Mouse (Mus musculus) gastrocnemius, adult 2 months (tissue): ENCODE data around the gene Ccdc162. TPM values are rescaled to one million over a fixed set of nuclear protein-coding genes. Genes with fewer than 3 reads are reported as not detected.

Source experiments
- DNase-seq: peaks from one replicate; pipeline ENCODE4 v3.0.0; 2022
- H3K27ac ChIP-seq: fragments of 200-600 bp; 2 replicates; pipeline ENCODE4 v1.8.1; 2022; ENCODE audit warnings: mild to moderate bottlenecking
- H3K4me3 ChIP-seq: fragments of 200-600 bp; 2 replicates; pipeline ENCODE4 v1.8.1; 2022; ENCODE audit warnings: mild to moderate bottlenecking, moderate library complexity
- CTCF ChIP-seq: fragments of 200-600 bp; IDR thresholded peaks from 2 replicates; pipeline ENCODE4 v1.8.1; 2022; ENCODE audit warnings: antibody characterized with exemption, mild to moderate bottlenecking, moderate library complexity
- intact Hi-C: fragments of 180-260 bp; cut with DNase I; formaldehyde crosslinking; loops from one replicate; pipeline ENCODE4 v1.15.1; 2025
- total RNA-seq, 2 experiments: library from RNA; stranded (reverse); gene quantifications; 2 replicates each; pipeline ENCODE4 v1.2.3; 2021

The Ccdc162 gene
- total RNA-seq, 2 experiments from 2014 or later = 0.89 to 1.3 TPM

DNA sequence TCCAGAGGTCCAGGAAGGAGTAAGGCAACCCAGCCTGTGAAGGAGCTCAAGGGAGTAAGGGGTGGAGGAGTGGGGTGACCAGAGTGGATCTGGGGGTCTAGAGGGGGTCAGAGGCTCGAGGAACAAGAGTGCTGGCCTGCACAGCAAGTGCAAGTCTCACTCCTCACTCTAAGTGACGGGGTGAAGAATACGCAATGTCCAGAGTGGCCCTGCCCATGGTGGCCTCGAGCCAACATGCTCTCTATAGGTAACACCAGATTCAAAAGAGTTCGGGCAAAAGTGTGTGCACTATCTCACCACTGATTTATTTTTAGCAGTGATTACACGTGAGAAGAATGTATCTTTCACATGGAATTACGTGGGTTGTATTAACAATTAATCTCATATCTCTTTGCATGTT lies 63.4 kb downstream of the Ccdc162 start:
- no peak for DNase-seq
- Histone ChIP-seq H3K27ac (no peak overlapping the region), H3K4me3 (no peak overlapping the region)
- intact Hi-C loops = no loop called here
- no peak for TF ChIP-seq CTCF

- no peak for TF ChIP-seq CTCF
- H3K27ac ChIP-seq = no peak overlapping the region
- H3K4me3 ChIP-seq = no peak overlapping the region
- DNase-seq = no peak
- intact Hi-C loops = no loop called here
Observed at GRCm38 (mm10) chr10:41652094-41652775, 64.2 kb downstream of the Ccdc162 start.

DNA sequence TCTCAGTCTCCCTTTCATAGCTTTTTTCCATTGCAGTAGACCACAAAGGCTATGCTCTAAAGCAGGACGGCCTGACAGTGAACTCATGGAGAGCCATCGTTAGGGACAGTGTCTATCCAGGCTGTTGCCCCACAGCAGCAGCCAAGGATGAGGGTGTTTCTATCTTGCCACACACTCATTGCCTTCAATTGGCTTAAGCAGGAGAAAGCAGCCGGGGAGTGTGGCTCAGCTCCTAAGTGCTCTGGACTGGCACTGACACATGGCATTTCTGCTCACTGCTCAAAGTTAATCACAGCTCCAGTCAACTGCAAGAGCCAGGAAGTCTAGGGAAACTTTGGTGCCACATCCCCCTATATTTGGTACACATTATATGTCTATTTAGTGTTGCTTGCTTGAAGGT lies 64.9 kb downstream of the Ccdc162 start:
- no peak overlapping the region for H3K4me3 ChIP-seq
- TF ChIP-seq CTCF = no peak
- no peak for DNase-seq
- H3K27ac ChIP-seq = no peak overlapping the region
- intact Hi-C loops = no loop called here

DNA sequence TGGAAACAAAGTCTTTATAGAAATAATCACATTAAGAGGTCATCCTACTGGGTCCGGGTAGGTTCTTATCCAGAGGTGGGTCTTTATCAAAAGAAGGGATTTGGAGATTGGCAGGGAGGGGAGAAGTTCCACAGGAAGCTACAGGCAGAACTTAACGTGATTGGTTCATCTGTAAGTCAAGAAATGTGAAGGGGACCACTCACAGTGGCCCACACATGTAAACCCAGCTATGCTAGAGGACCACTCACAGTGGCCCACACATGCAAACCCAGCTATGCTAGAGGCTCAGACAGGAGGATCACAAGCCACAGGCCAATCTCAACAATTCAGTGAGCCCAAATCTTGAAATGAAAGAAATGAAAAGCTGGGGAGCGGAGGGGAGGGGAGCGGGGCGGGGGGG lies 67.2 kb downstream of the Ccdc162 start:
- no peak for TF ChIP-seq CTCF
- intact Hi-C loops = no loop called here
- no peak for DNase-seq
- H3K27ac ChIP-seq = no peak overlapping the region
- no peak overlapping the region for H3K4me3 ChIP-seq

GRCm38 (mm10) chr10:41638776-41639175 lies 77.7 kb downstream of the Ccdc162 start:
- H3K27ac ChIP-seq = no peak overlapping the region
- no peak overlapping the region for H3K4me3 ChIP-seq
- intact Hi-C loops = no loop called here
- TF ChIP-seq CTCF = no peak
- no peak for DNase-seq

GRCm38 (mm10) chr10:41635276-41636033 lies 81.0 kb downstream of the Ccdc162 start:
- DNase-seq = no peak
- TF ChIP-seq CTCF = no peak
- Histone ChIP-seq H3K27ac (no peak overlapping the region), H3K4me3 (no peak overlapping the region)
- intact Hi-C loops = no loop called here

DNA sequence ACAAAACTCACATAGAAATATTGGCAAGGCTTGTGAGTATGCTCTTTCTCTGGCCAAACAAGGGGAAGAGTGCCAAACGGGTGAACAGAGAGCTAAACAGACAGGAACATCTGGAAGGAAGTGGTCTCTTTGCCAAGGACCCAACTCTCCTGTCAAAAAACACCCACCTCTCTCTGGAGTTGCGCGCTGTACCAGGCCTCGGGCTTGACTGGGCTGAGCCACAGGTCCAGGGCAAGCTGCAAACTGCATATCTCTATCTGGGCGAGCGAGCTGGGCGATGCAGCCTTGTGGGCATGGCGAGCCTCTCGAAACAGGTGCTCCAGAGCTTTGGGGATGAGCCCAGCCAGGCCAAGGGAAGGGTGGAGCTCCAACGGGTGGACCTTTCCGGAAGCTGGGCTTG lies 82.6 kb downstream of the Ccdc162 start:
- Histone ChIP-seq H3K4me3 (no peak overlapping the region), H3K27ac (no peak overlapping the region)
- no peak for TF ChIP-seq CTCF
- no peak for DNase-seq
- intact Hi-C loops = no loop called here

DNA sequence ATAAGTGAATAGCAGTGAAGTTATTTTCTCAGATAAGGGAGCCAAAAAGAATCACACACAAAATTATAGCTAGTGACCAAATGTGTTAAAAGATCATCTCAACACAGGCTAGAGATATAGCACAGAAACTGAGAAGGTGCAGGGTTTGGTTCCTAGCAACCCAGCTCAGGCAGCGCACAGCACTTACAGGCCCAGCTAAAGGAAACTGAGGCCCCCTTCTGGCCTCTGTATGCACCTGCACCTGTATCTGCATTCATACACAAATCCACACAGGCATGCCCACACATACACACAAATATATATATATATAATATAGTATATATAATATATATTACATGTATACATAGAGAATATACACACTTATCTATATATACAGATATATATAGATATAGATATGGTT lies 84.4 kb downstream of the Ccdc162 start:
- Histone ChIP-seq H3K27ac (no peak overlapping the region), H3K4me3 (no peak overlapping the region)
- TF ChIP-seq CTCF = peak; percentile 29; the same call in 1 of the 2 replicates
- intact Hi-C loops = no loop called here
- no peak for DNase-seq

- no peak for DNase-seq
- Histone ChIP-seq H3K4me3 (no peak overlapping the region), H3K27ac (no peak overlapping the region)
- intact Hi-C loops = no loop called here
- TF ChIP-seq CTCF = no peak
Observed at GRCm38 (mm10) chr10:41626996-41627395, 89.4 kb downstream of the Ccdc162 start.

DNA sequence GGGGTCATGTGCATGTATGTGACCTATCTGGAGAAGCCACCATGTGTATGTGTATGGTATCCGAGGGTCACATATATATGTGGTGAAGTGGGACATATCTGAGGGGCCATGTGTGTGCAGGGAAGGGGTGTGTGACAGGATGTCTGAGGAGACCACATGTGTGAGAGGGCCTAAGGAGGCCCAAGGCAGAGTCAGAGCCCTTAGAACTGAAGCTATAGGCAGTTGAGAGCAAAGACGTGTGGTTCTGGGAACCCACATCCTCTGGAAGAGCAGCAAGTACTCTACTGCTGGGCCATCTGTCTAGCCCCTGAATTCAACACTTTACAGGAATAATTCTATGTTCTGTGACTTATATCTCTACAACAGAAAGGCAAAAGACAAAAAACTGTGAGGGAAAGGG lies 96.4 kb downstream of the Ccdc162 start:
- DNase-seq = no peak
- no peak overlapping the region for H3K27ac ChIP-seq

DNA sequence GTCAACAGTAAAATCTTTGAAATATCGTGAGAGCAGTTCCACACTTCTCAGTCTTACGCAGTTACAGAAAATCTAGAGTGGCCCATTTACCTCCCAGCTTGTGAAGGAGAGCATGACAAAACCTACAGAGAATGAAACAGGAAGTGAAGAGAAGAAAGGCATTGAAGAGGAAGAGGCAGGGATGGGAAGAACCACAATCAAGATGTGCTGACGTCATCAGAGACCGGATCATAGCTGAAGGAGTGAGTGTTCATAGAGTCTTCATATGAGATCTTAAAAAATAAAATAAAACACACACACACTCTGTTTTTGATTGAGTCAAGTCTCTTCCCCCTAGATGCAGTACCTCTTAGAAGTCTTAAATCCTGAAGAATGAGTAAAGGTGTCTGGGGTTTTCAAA lies 100.9 kb downstream of the Ccdc162 start:
- Histone ChIP-seq H3K27ac (no peak overlapping the region), H3K4me3 (no peak overlapping the region)
- no peak for DNase-seq
- intact Hi-C loops = no loop called here
- TF ChIP-seq CTCF = no peak

More for the DNA sequence above, 96.4 kb downstream of the Ccdc162 start:
- H3K4me3 ChIP-seq = no peak overlapping the region
- intact Hi-C loops = no loop called here
- no peak for TF ChIP-seq CTCF

- H3K4me3 ChIP-seq = no peak overlapping the region
- no peak overlapping the region for H3K27ac ChIP-seq
- intact Hi-C loops = no loop called here
- DNase-seq = no peak
- no peak for TF ChIP-seq CTCF
Observed at GRCm38 (mm10) chr10:41611941-41612340, 104.5 kb downstream of the Ccdc162 start.

DNA sequence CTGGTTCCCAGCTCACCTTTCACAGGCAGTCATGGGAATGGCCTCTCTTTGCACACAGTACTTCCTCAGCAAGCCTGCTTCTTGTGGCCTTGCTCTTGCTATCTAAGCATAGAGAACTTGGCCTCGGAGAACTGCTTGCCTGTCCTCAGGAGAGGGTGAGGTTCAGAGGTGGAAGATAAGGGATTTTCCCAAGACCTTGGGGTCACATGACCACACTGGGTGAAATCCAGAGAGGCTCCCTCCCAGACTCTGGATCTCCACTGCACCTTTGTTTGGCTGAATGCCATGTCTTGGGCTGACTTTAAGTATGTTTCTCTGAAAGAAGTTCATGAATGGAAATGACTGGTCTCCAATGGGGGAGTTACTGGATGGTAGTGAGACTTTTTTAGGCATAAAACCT lies 107.0 kb downstream of the Ccdc162 start:
- TF ChIP-seq CTCF = no peak
- no peak overlapping the region for H3K27ac ChIP-seq

More for the DNA sequence above, 107.0 kb downstream of the Ccdc162 start:
- no peak for DNase-seq
- no peak overlapping the region for H3K4me3 ChIP-seq
- intact Hi-C loops = loop anchor here (5.0 kb wide), 1 partner anchor 68 kb away; no protein-coding TSS in a partner anchor
